10 mouse cellular contexts compared by ENCODE assay signal in genomic region chr2:26182646-26183045, GRCm38 (mm10). TPM values are rescaled to one million over a fixed set of nuclear protein-coding genes. Genes with fewer than 3 reads are reported as not detected.
DNase-seq lines count a peak whose midpoint lies in the region; ATAC-seq and TF ChIP-seq lines count a peak whose summit lies in the region.
"Had no signal": no experiment of that assay in that cellular context is flagged by ENCODE, and none has a peak within 500 bp of the region (broad histone marks: within the 10 kb centered on the region; RNA-seq: fewer than 3 reads in every experiment).

No protein-coding gene starts in this region.

- no peak overlapping the region for H3K9ac ChIP-seq in kidney, embryonic 16.5 days (replicated peaks; ENCODE audit: low read length)

- no peak overlapping the region for H3K4me3 ChIP-seq in kidney, embryonic 16.5 days (ENCODE audit: low read length)
- H3K4me3 ChIP-seq in E14TG2a.4 (replicated peaks; ENCODE audit: low read length), result no peak overlapping the region
- H3K4me3 ChIP-seq: erythroblast, embryonic 14.5 days had no signal

- no peaks in the 10 kb centered on the region for H3K36me3 ChIP-seq in kidney, embryonic 16.5 days (ENCODE audit: insufficient read depth, low read length)
- no peaks in the 10 kb centered on the region for H3K36me3 ChIP-seq in E14TG2a.4 (ENCODE audit: insufficient read depth, low read length)
- H3K36me3 ChIP-seq in splenic B cell, adult 2 months (ENCODE audit: control insufficient read depth, insufficient read depth, low read length, poor library complexity, severe bottlenecking), result no peaks in the 10 kb centered on the region

- no peak overlapping the region for H3K27ac ChIP-seq in kidney, embryonic 16.5 days (ENCODE audit: low read length)
- H3K27ac ChIP-seq: macrophage had no signal

- peak; percentile 63 for TF ChIP-seq CTCF in E14TG2a.4 (conservative IDR thresholded peaks at IDR 0.05; ENCODE audit: low read length)

- H3K4me2 ChIP-seq in kidney, embryonic 16.5 days (replicated peaks; ENCODE audit: low read depth, low read length), result no peak overlapping the region

- 25% methylated on average over 6 of the region's 6 CpGs for WGBS in kidney, embryonic 16.5 days

- no peaks in the 10 kb centered on the region for H3K4me1 ChIP-seq in kidney, embryonic 16.5 days (ENCODE audit: insufficient read depth, low read length)
- peaks cover 31% of the 10 kb centered on the region for H3K4me1 ChIP-seq in E14TG2a.4 (replicated peaks; ENCODE audit: low read depth, low read length)

- peaks cover 3% of the 10 kb centered on the region; the same call in 1 of the 2 replicates for H3K27me3 ChIP-seq in kidney, embryonic 16.5 days (ENCODE audit: insufficient read depth, low read length)
- H3K27me3 ChIP-seq in E14TG2a.4 (ENCODE audit: insufficient read depth, low read length), result peaks cover 6% of the 10 kb centered on the region
- H3K27me3 ChIP-seq in splenic B cell, adult 2 months (ENCODE audit: control insufficient read depth, insufficient read depth, low read length, poor library complexity, severe bottlenecking), result no peaks in the 10 kb centered on the region

- no peak for ATAC-seq in kidney, embryonic 16.5 days (ENCODE audit: low FRiP score, low TSS enrichment)

- no peaks in the 10 kb centered on the region for H3K9me3 ChIP-seq in kidney, embryonic 16.5 days (ENCODE audit: low read length)
- peaks cover 6% of the 10 kb centered on the region; the same call in 1 of the 2 replicates for H3K9me3 ChIP-seq in E14TG2a.4 (ENCODE audit: low read length)

- DNase-seq in kidney, adult 9 months, result peak; percentile 41
- peak; percentile 49 to 61 for DNase-seq in adrenal gland, adult 18-20 months (ENCODE audit: low spot score in 2 of 2)
- peak; percentile 54 for DNase-seq in embryo, embryonic 9.5 days (ENCODE audit: extremely low spot score)
- peak; percentile 16 to 38 for DNase-seq in lung, adult 18-20 months
- DNase-seq in splenic B cell, adult 2 months (ENCODE audit: low read depth, low spot score), result peak; percentile 31
- no peak for DNase-seq in right cerebral cortex, postnatal 36 days (ENCODE audit: low spot score in 2 of 2)

RNA-seq across cellular contexts. Expression of gene Lhx3, which starts 25.4 kb away (rescaled TPM):
- 0.09 TPM in 1 of 2 replicates, not detected in the other for polyA plus RNA-seq in kidney, embryonic 16.5 days (2015; fragmentation: Nextera tagmentation; extraction: Ambion mirVana)
- 1 to 10 TPM in 1 of 2 experiments, not detected in 1; 3.2 TPM for total RNA-seq in adrenal gland, adult 18-20 months (2021)
- polyA plus RNA-seq: erythroblast, embryonic 14.5 days; macrophage had no signal

RNA-seq across cellular contexts. Expression of gene Qsox2, which starts 54.7 kb away (rescaled TPM):
- polyA plus RNA-seq in kidney, embryonic 16.5 days (2015; fragmentation: Nextera tagmentation; extraction: Ambion mirVana), result 18.4 and 20.7 TPM in 2 replicates
- 10 to 100 TPM; 16.0 to 17.9 TPM for total RNA-seq in adrenal gland, adult 18-20 months (2021)

RNA-seq across cellular contexts. Expression of gene Nacc2, which starts 59.6 kb away (rescaled TPM):
- polyA plus RNA-seq in kidney, embryonic 16.5 days (2015; fragmentation: Nextera tagmentation; extraction: Ambion mirVana), result 12.7 and 13.3 TPM in 2 replicates
- 10 to 100 TPM; 41.4 to 44.0 TPM for total RNA-seq in adrenal gland, adult 18-20 months (2021)

Comparison
In these comparisons a context has a peak if more than half of its experiments do, and no peak if none do; other contexts are left out.
1. DNase-seq: peak in kidney, adult 9 months (single experiment), adrenal gland, adult 18-20 months (2 of 2), embryo, embryonic 9.5 days (single experiment), lung, adult 18-20 months (2 of 2) and splenic B cell, adult 2 months (single experiment); none in right cerebral cortex, postnatal 36 days (0 of 2).